Mouse (Mus musculus): Measurements from ENCODE around the gene Ago3.

GRCm38 (mm10) chr4:126316443-126317040, 112.8 kb downstream of the Ago3 start:
- TF ChIP-seq EP300 (IDR thresholded peaks at IDR 0.05; ENCODE audit: insufficient read depth, low read depth, low read length) (no peak), POLR2A (IDR thresholded peaks at IDR 0.05; ENCODE audit: insufficient read depth, low read length) (no peak)
